Mouse (Mus musculus) heart, postnatal 14 days (tissue): Measurements from ENCODE around the gene Tceanc2. TPM values are rescaled to one million over a fixed set of nuclear protein-coding genes. Genes with fewer than 3 reads are reported as not detected.
"Not testable (repeated sequence)": the region's sequence is repeated elsewhere in the genome, so short reads cannot be mapped to it uniquely, and the experiment has no call there.

Experiments used
- DNase-seq, 2 experiments: peaks; one replicate each; pipeline ENCODE4 v3.0.0; 2021 to 2022
- intact Hi-C: fragments of 180-260 bp; cut with DNase I; formaldehyde crosslinking; loops from one replicate; pipeline ENCODE4 v1.15.1; 2025
- total RNA-seq, 2 experiments: library from RNA; stranded (reverse); gene quantifications; 2 replicates each; pipeline ENCODE4 v1.2.3; 2021

The Tceanc2 gene
- total RNA-seq, 2 experiments from 2014 or later: 11.8 to 12.5 TPM

- DNase-seq: peak; percentile 21 to 25
- intact Hi-C loops: no loop called here
Measured at GRCm38 (mm10) chr4:107130534-107130933, 48.4 kb downstream of the Tceanc2 start.

GRCm38 (mm10) chr4:107129373-107129772 lies 49.5 kb downstream of the Tceanc2 start:
- intact Hi-C loops: no loop called here

GRCm38 (mm10) chr4:107127901-107128669 lies 50.8 kb downstream of the Tceanc2 start:
- no peak for DNase-seq
- intact Hi-C loops: no loop called here

More at GRCm38 (mm10) chr4:107129373-107129772, 49.5 kb downstream of the Tceanc2 start:
- DNase-seq: no peak

GRCm38 (mm10) chr4:107126891-107127524 lies 51.9 kb downstream of the Tceanc2 start:
- DNase-seq: no peak
- intact Hi-C loops: no loop called here

GRCm38 (mm10) chr4:107126389-107126788 lies 52.5 kb downstream of the Tceanc2 start:
- no peak for DNase-seq
- intact Hi-C loops: no loop called here

GRCm38 (mm10) chr4:107125101-107125500 lies 53.8 kb downstream of the Tceanc2 start:
- intact Hi-C loops: no loop called here
- DNase-seq: no peak

GRCm38 (mm10) chr4:107124376-107124775 lies 54.5 kb downstream of the Tceanc2 start:
- intact Hi-C loops: no loop called here
- DNase-seq: no peak

GRCm38 (mm10) chr4:107121165-107121943 lies 57.6 kb downstream of the Tceanc2 start:
- DNase-seq: peak; percentile 40 to 66
- intact Hi-C loops: loop anchor here (2.0 kb wide), 1 partner anchor 283 kb away; no protein-coding TSS in a partner anchor

- intact Hi-C loops: loop anchor here (2.0 kb wide), 1 partner anchor 282 kb away; no protein-coding TSS in a partner anchor
Measured at GRCm38 (mm10) chr4:107120676-107121075, 58.2 kb downstream of the Tceanc2 start.

GRCm38 (mm10) chr4:107119056-107119455 lies 59.9 kb downstream of the Tceanc2 start:
- intact Hi-C loops: no loop called here
- DNase-seq: no peak

More at GRCm38 (mm10) chr4:107120676-107121075, 58.2 kb downstream of the Tceanc2 start:
- DNase-seq: no peak

GRCm38 (mm10) chr4:107117741-107118385 lies 61.1 kb downstream of the Tceanc2 start:
- intact Hi-C loops: no loop called here
- no peak for DNase-seq

- intact Hi-C loops: no loop called here
Measured at GRCm38 (mm10) chr4:107114278-107114677, 64.6 kb downstream of the Tceanc2 start.

GRCm38 (mm10) chr4:107109181-107109580 lies 69.7 kb downstream of the Tceanc2 start:
- DNase-seq, intact Hi-C loops: not testable (repeated sequence)

More at GRCm38 (mm10) chr4:107114278-107114677, 64.6 kb downstream of the Tceanc2 start:
- DNase-seq: no peak

GRCm38 (mm10) chr4:107108291-107108731 lies 70.6 kb downstream of the Tceanc2 start:
- DNase-seq: no peak
- intact Hi-C loops: no loop called here

GRCm38 (mm10) chr4:107106777-107107176 lies 72.1 kb downstream of the Tceanc2 start:
- no peak for DNase-seq
- intact Hi-C loops: no loop called here

- DNase-seq: no peak
- intact Hi-C loops: no loop called here
Measured at GRCm38 (mm10) chr4:107102220-107102619, 76.7 kb downstream of the Tceanc2 start.

GRCm38 (mm10) chr4:107098791-107099525 lies 80.0 kb downstream of the Tceanc2 start:
- intact Hi-C loops: no loop called here
- DNase-seq: no peak

GRCm38 (mm10) chr4:107098375-107098774 lies 80.5 kb downstream of the Tceanc2 start:
- intact Hi-C loops: no loop called here
- no peak for DNase-seq

- intact Hi-C loops: no loop called here
- no peak for DNase-seq
Measured at GRCm38 (mm10) chr4:107097871-107098270, 81.0 kb downstream of the Tceanc2 start.
